10 mouse cellular contexts compared by ENCODE assay signal in genomic region chr3:95689171-95689915, GRCm38 (mm10). TPM values are rescaled to one million over a fixed set of nuclear protein-coding genes. Genes with fewer than 3 reads are reported as not detected.
A peak's percentile ranks its signal among the peaks of the same experiment; 100 is the strongest.
DNase-seq lines count a peak whose midpoint lies in the region; ATAC-seq and TF ChIP-seq lines count a peak whose summit lies in the region.
"Had no signal": no experiment of that assay in that cellular context is flagged by ENCODE, and none has a peak within 500 bp of the region (broad histone marks: within the 10 kb centered on the region; RNA-seq: fewer than 3 reads in every experiment).

No protein-coding gene starts in this region.

- TF ChIP-seq EP300 in CH12.LX (IDR thresholded peaks at IDR 0.05; ENCODE audit: low read length): peak; percentile 32; the same call in 1 of the 2 replicates

- TF ChIP-seq CTCF in kidney, postnatal 0 days (IDR thresholded peaks at IDR 0.05; ENCODE audit: low read depth): peak; percentile 47
- TF ChIP-seq CTCF in CH12.LX (conservative IDR thresholded peaks at IDR 0.05 in 1 of 2, IDR thresholded peaks at IDR 0.05 in 1 of 2; ENCODE audit: low read depth in 2 of 2, low read length in 2 of 2): peak in 1 of 2 experiments; percentile 57; a peak in 2 of 4 replicates

- WGBS in kidney, postnatal 0 days: 17% methylated on average over 11 of the region's 11 CpGs

- no peak overlapping the region for H3K4me3 ChIP-seq in kidney, postnatal 0 days (replicated peaks; ENCODE audit: low read depth, low read length)
- no peak overlapping the region for H3K4me3 ChIP-seq in CH12.LX (replicated peaks in 1 of 3; ENCODE audit: low read depth in 2 of 3, low read length in 2 of 3, poor library complexity in 1 of 3)

- intact Hi-C loops in heart, postnatal 36 days (cut with DNase I): no loop called here
- intact Hi-C loops in left cerebral cortex, postnatal 10 days (cut with DNase I): no loop called here

- peak; percentile 79 for DNase-seq in kidney, postnatal 0 days (ENCODE audit: low spot score)
- no peak for DNase-seq in kidney, adult 18-20 months
- no peak for DNase-seq in CH12.LX (ENCODE audit: extremely low read depth)
- peak; percentile 53 for DNase-seq in embryo, embryonic 10.5 days (ENCODE audit: low spot score)
- peak; percentile 37 to 46 for DNase-seq in heart, postnatal 36 days
- no peak for DNase-seq in left cerebral cortex, postnatal 10 days (ENCODE audit: extremely low spot score in 1 of 2, low spot score in 2 of 2)
- DNase-seq in thymus, postnatal 25 days: no peak
- DNase-seq: cerebellum, adult 18-20 months had no signal

- no peaks in the 10 kb centered on the region for H3K27me3 ChIP-seq in kidney, postnatal 0 days (ENCODE audit: insufficient read depth, low read length)
- H3K27me3 ChIP-seq in CH12.LX (replicated peaks): no peaks in the 10 kb centered on the region

- no peak overlapping the region; the same call in 1 of the 2 replicates for H3K27ac ChIP-seq in kidney, postnatal 0 days
- H3K27ac ChIP-seq in CH12.LX (ENCODE audit: insufficient read depth, low read depth): peak overlapping the region; percentile 34; the same call in 1 of the 2 replicates
- H3K27ac ChIP-seq: macrophage had no signal

- H3K79me2 ChIP-seq in CH12.LX (replicated peaks; ENCODE audit: control insufficient read depth, extremely low read depth, insufficient read depth, poor library complexity, severe bottlenecking): no peaks in the 10 kb centered on the region

- no peak overlapping the region; the same call in 1 of the 2 replicates for H3K4me2 ChIP-seq in kidney, postnatal 0 days (ENCODE audit: low read length)
- H3K4me2 ChIP-seq in CH12.LX (ENCODE audit: insufficient read depth, low read depth, poor library complexity, severe bottlenecking): peak overlapping the region; percentile 48

- no peak for ATAC-seq in kidney, postnatal 0 days (replicated peaks; ENCODE audit: low FRiP score, low read depth)
- ATAC-seq: forebrain, embryonic 14.5 days had no signal

- no peak overlapping the region for H3K9ac ChIP-seq in kidney, postnatal 0 days (ENCODE audit: low read depth, low read length)
- H3K9ac ChIP-seq in CH12.LX (ENCODE audit: insufficient read depth, low read depth): no peak overlapping the region

- in situ Hi-C loops in CH12.LX (cut with MboI; ENCODE audit: low pct_ligation_motif_present, low pct_unique_long_range_greater_than_20kb, low sequenced_read_pairs): no loop called here

- TF ChIP-seq RAD21 in CH12.LX (IDR thresholded peaks at IDR 0.05; ENCODE audit: low read depth, low read length): peak; percentile 58

- dilution Hi-C loops in CH12.LX (cut with MboI; ENCODE audit: extremely low pct_ligation_motif_present, extremely low pct_unique_long_range_greater_than_20kb, low sequenced_read_pairs): no loop called here

- H3K9me3 ChIP-seq in kidney, postnatal 0 days (replicated peaks; ENCODE audit: low read length): no peaks in the 10 kb centered on the region
- H3K9me3 ChIP-seq in CH12.LX (replicated peaks; ENCODE audit: low read length): no peaks in the 10 kb centered on the region

- TF ChIP-seq POLR2A in CH12.LX (IDR thresholded peaks at IDR 0.05; ENCODE audit: low read depth, low read length): no peak

- H3K36me3 ChIP-seq in kidney, postnatal 0 days (ENCODE audit: insufficient read depth, low read length): no peaks in the 10 kb centered on the region
- no peaks in the 10 kb centered on the region for H3K36me3 ChIP-seq in CH12.LX (replicated peaks in 1 of 2; ENCODE audit: control insufficient read depth in 1 of 2, insufficient read depth in 1 of 2, low read length in 1 of 2)

- peaks cover 37% of the 10 kb centered on the region for H3K4me1 ChIP-seq in kidney, postnatal 0 days (replicated peaks; ENCODE audit: insufficient read depth, low read length)
- peaks cover 19 to 49% of the 10 kb centered on the region in 2 experiments for H3K4me1 ChIP-seq in CH12.LX (ENCODE audit: control insufficient read depth in 1 of 2, insufficient read depth in 2 of 2)

TF ChIP-seq in CH12.LX, 34 proteins besides CTCF, POLR2A, EP300 and RAD21:
- TF ChIP-seq ETS1 (conservative IDR thresholded peaks at IDR 0.05; ENCODE audit: low read depth, low read length) (peak; percentile 50; the same call in 1 of the 2 replicates), POLR2AphosphoS2 (IDR thresholded peaks at IDR 0.05; ENCODE audit: low read depth, low read length) (no peak), JUND (conservative IDR thresholded peaks at IDR 0.05; ENCODE audit: low read depth, low read length) (no peak), UBTF (IDR thresholded peaks at IDR 0.05; ENCODE audit: low read depth, low read length) (no peak), JUN (IDR thresholded peaks at IDR 0.05; ENCODE audit: insufficient read depth, low read depth, low read length) (no peak), NRF1 (IDR thresholded peaks at IDR 0.05; ENCODE audit: low read depth, low read length) (no peak), MXI1 (IDR thresholded peaks at IDR 0.05; ENCODE audit: low read depth, low read length) (no peak), MAFK (IDR thresholded peaks at IDR 0.05; ENCODE audit: insufficient replicate concordance, low read length) (no peak), MYC (IDR thresholded peaks at IDR 0.05; ENCODE audit: low read depth, low read length) (peak; percentile 20; the same call in 1 of the 2 replicates), ELF1 (IDR thresholded peaks at IDR 0.05; ENCODE audit: low read depth, low read length) (0 out of 2 replicates have a peak, but pooled peaks have one; percentile 19), RCOR1 (conservative IDR thresholded peaks at IDR 0.05; ENCODE audit: low read depth, low read length) (no peak), PAX5 (IDR thresholded peaks at IDR 0.05; ENCODE audit: low read length) (no peak), HCFC1 (IDR thresholded peaks at IDR 0.05; ENCODE audit: low read depth, low read length) (0 out of 2 replicates have a peak, but pooled peaks have one; percentile 11), TCF12 (IDR thresholded peaks at IDR 0.05; ENCODE audit: low read depth, low read length) (no peak; the same call in 1 of the 2 replicates), ZMIZ1 (IDR thresholded peaks at IDR 0.05; ENCODE audit: low read depth, low read length) (no peak), BHLHE40 (IDR thresholded peaks at IDR 0.05; ENCODE audit: low read depth, low read length) (0 out of 2 replicates have a peak, but pooled peaks have one; percentile 10), MAZ (IDR thresholded peaks at IDR 0.05; ENCODE audit: low read depth, low read length) (no peak; the same call in 1 of the 2 replicates), MAX (IDR thresholded peaks at IDR 0.05; ENCODE audit: low read length) (0 out of 2 replicates have a peak, but pooled peaks have one; percentile 33), TBP (conservative IDR thresholded peaks at IDR 0.05; ENCODE audit: low read depth, low read length) (no peak), SIN3A (IDR thresholded peaks at IDR 0.05; ENCODE audit: low read length) (no peak), USF2 (conservative IDR thresholded peaks at IDR 0.05; ENCODE audit: low read depth, low read length) (no peak), SMC3 (IDR thresholded peaks at IDR 0.05; ENCODE audit: low read depth, low read length) (peak; percentile 57), ZKSCAN1 (IDR thresholded peaks at IDR 0.05; ENCODE audit: borderline replicate concordance, low read depth, low read length) (no peak), USF1 (IDR thresholded peaks at IDR 0.05; ENCODE audit: low read depth, low read length) (no peak), ZC3H11A (IDR thresholded peaks at IDR 0.05; ENCODE audit: low read depth, low read length) (no peak), CHD2 (IDR thresholded peaks at IDR 0.05; ENCODE audit: low read length) (no peak), IRF4 (IDR thresholded peaks at IDR 0.05; ENCODE audit: low read depth, low read length) (peak; percentile 49; the same call in 1 of the 2 replicates), KAT2A (IDR thresholded peaks at IDR 0.05; ENCODE audit: insufficient replicate concordance, low read length) (0 out of 2 replicates have a peak, but pooled peaks have one; percentile 28), MEF2A (IDR thresholded peaks at IDR 0.05; ENCODE audit: borderline replicate concordance, low read depth, low read length) (peak; percentile 91), E2F4 (IDR thresholded peaks at IDR 0.05; ENCODE audit: insufficient replicate concordance, low read depth, low read length) (no peak), NELFE (IDR thresholded peaks at IDR 0.05; ENCODE audit: low read depth, low read length) (0 out of 2 replicates have a peak, but pooled peaks have one; percentile 20), CHD1 (IDR thresholded peaks at IDR 0.05; ENCODE audit: low read depth, low read length) (no peak), GABPA (IDR thresholded peaks at IDR 0.05; ENCODE audit: insufficient replicate concordance, low read depth, low read length) (no peak), ZNF384 (IDR thresholded peaks at IDR 0.05; ENCODE audit: low read depth, low read length) (peak; percentile 83)

RNA-seq across cellular contexts. Expression of gene Adamtsl4, which starts 1.6 kb away (rescaled TPM):
- polyA plus RNA-seq in kidney, postnatal 0 days (2015; fragmentation: Nextera tagmentation; extraction: Ambion mirVana): 3.6 TPM in 2 replicates
- total RNA-seq in CH12.LX (2012; rRNA removed) (0.85 and 1.1 TPM in 2 replicates), CH12.LX (2014; rRNA removed) (not detected in 2 replicates)
- polyA plus RNA-seq in CH12.LX (2012; ENCODE audit: insufficient read length, low read depth): 0.10 TPM in 1 of 2 replicates, not detected in the other
- total RNA-seq in heart, postnatal 36 days (2021): 10 to 100 TPM; 62.2 to 67.6 TPM
- 1 to 10 TPM in 1 of 2 experiments, under 1 TPM in 1; 0.73 to 1.3 TPM for total RNA-seq in left cerebral cortex, postnatal 10 days (2021)

RNA-seq across cellular contexts. Expression of gene Mcl1, which starts 30.8 kb away (rescaled TPM):
- polyA plus RNA-seq in kidney, postnatal 0 days (2015; fragmentation: Nextera tagmentation; extraction: Ambion mirVana): 60.9 and 70.2 TPM in 2 replicates
- total RNA-seq in CH12.LX (2012; rRNA removed) (95.9 and 114 TPM in 2 replicates), CH12.LX (2014; rRNA removed) (223 and 225 TPM in 2 replicates)
- 188 and 197 TPM in 2 replicates for polyA plus RNA-seq in CH12.LX (2012; ENCODE audit: insufficient read length, low read depth)
- 100 to 1,000 TPM; 151 to 156 TPM for total RNA-seq in heart, postnatal 36 days (2021)
- total RNA-seq in left cerebral cortex, postnatal 10 days (2021): 10 to 100 TPM; 62.2 to 63.0 TPM

RNA-seq across cellular contexts. Expression of gene Ecm1, which starts 50.0 kb away (rescaled TPM):
- polyA plus RNA-seq in kidney, postnatal 0 days (2015; fragmentation: Nextera tagmentation; extraction: Ambion mirVana): 173 and 178 TPM in 2 replicates
- total RNA-seq in CH12.LX (2012; rRNA removed) (0.42 and 1.0 TPM in 2 replicates), CH12.LX (2014; rRNA removed) (0.40 and 1.00 TPM in 2 replicates)
- 4.0 and 4.3 TPM in 2 replicates for polyA plus RNA-seq in CH12.LX (2012; ENCODE audit: insufficient read length, low read depth)
- 10 to 100 TPM; 59.4 to 60.0 TPM for total RNA-seq in heart, postnatal 36 days (2021)
- total RNA-seq in left cerebral cortex, postnatal 10 days (2021): 10 to 100 TPM in 1 of 2 experiments, 1 to 10 TPM in 1; 6.6 to 12.9 TPM

Comparison
In these comparisons a context has a peak if more than half of its experiments do, and no peak if none do; other contexts are left out.
1. DNase-seq: peak in kidney, postnatal 0 days (single experiment), embryo, embryonic 10.5 days (single experiment) and heart, postnatal 36 days (2 of 2); none in kidney, adult 18-20 months (single experiment), CH12.LX (single experiment), left cerebral cortex, postnatal 10 days (0 of 2) and thymus, postnatal 25 days (single experiment).
2. RNA of gene Adamtsl4, which starts 1.6 kb away (total RNA-seq): 62.2 to 67.6 TPM in heart, postnatal 36 days; 0.73 to 1.3 TPM in left cerebral cortex, postnatal 10 days and 0.85 to 1.1 TPM in CH12.LX; every median in the first group is over 10 times any median in the second.